Mouse (Mus musculus) liver, postnatal 0 days (tissue): Measurements from ENCODE around the gene Gm6592.

Source experiments
- CTCF ChIP-seq: sonication (generic); IDR thresholded peaks from 2 replicates; pipeline ENCODE4 v1.5.1; 2016; ENCODE audit warnings: antibody characterized with exemption, low read depth
- EP300 ChIP-seq: IDR thresholded peaks from 2 replicates; pipeline ENCODE4 v1.6.1; 2016; ENCODE audit warnings: antibody characterized with exemption, low read depth, mild to moderate bottlenecking

GRCm38 (mm10) chrX:8893182-8893651 lies 49.4 kb downstream of the Gm6592 start:
- no peak for TF ChIP-seq CTCF
- no peak for TF ChIP-seq EP300
